Mouse (Mus musculus): Measurements from ENCODE around the gene Sox15. TPM values are rescaled to one million over a fixed set of nuclear protein-coding genes. Genes with fewer than 3 reads are reported as not detected.
A peak's percentile ranks its signal among the peaks of the same experiment; 100 is the strongest.

The Sox15 gene
- not detected in 2 replicates for polyA plus RNA-seq (2014; fragmentation: Nextera tagmentation; extraction: Ambion mirVana)

- 0 out of 2 replicates have a peak within 1 kb of the TSS, but pooled peaks have one; percentile 3 for H3K4me3 ChIP-seq (ENCODE audit: low read depth, low read length)
- no peak within 1 kb of the TSS for H3K9ac ChIP-seq (ENCODE audit: low read depth, low read length)
- WGBS = 37% methylated on average over 34 of the region's 34 CpGs
- peak within 1 kb of the TSS; percentile 51 for H3K27ac ChIP-seq (ENCODE audit: low read depth, low read length)
- peak within 1 kb of the TSS; percentile 28; the same call in 1 of the 2 replicates for H3K4me2 ChIP-seq
- peaks cover 46% of the 10 kb centered on the region for H3K36me3 ChIP-seq (ENCODE audit: control insufficient read depth, insufficient read depth, low read length)
- H3K9me3 ChIP-seq (ENCODE audit: control insufficient read depth, low read length) = no peaks in the 10 kb centered on the region
- peaks cover 26% of the 10 kb centered on the region for H3K4me1 ChIP-seq (replicated peaks; ENCODE audit: control insufficient read depth, insufficient read depth, low read length)
- ATAC-seq (replicated peaks; ENCODE audit: low FRiP score) (peak; percentile 67), DNase-seq (ENCODE audit: low spot score) (no peak)
- H3K27me3 ChIP-seq (replicated peaks; ENCODE audit: control insufficient read depth, insufficient read depth, low read length) = no peaks in the 10 kb centered on the region
These were observed at the start of gene Sox15 for GRCm38 (mm10) chr11:69655264-69656064. Gene Sox15 (plus strand): TSS chr11:69655314.

- Histone ChIP-seq H3K4me3 (ENCODE audit: low read depth, low read length) (peak within 1 kb of the TSS; percentile 82), H3K9ac (ENCODE audit: low read depth, low read length) (peak within 1 kb of the TSS; percentile 74), H3K4me1 (replicated peaks; ENCODE audit: control insufficient read depth, insufficient read depth, low read length) (peaks cover 64% of the 10 kb centered on the region), H3K9me3 (ENCODE audit: control insufficient read depth, low read length) (no peaks in the 10 kb centered on the region), H3K27me3 (replicated peaks; ENCODE audit: control insufficient read depth, insufficient read depth, low read length) (no peaks in the 10 kb centered on the region; the same call in 1 of the 2 replicates), H3K4me2 (peak within 1 kb of the TSS; percentile 99), H3K36me3 (ENCODE audit: control insufficient read depth, insufficient read depth, low read length) (peaks cover 3% of the 10 kb centered on the region; the same call in 1 of the 2 replicates), H3K27ac (ENCODE audit: low read depth, low read length) (peak within 1 kb of the TSS; percentile 85)
- WGBS = 2% methylated on average over 32 of the region's 32 CpGs
- DNase-seq (ENCODE audit: low spot score) (peak; percentile 84), ATAC-seq (replicated peaks; ENCODE audit: low FRiP score) (peak; percentile 92)
These were observed 49.2 kb upstream of the Sox15 start, which contains the start of gene Atp1b2 for GRCm38 (mm10) chr11:69605726-69606490. Gene Atp1b2 (minus strand): TSS chr11:69605942.

GRCm38 (mm10) chr11:69606491-69606795, 48.7 kb upstream of the Sox15 start:
- H3K27me3 ChIP-seq (replicated peaks; ENCODE audit: control insufficient read depth, insufficient read depth, low read length) = no peaks in the 10 kb centered on the region; the same call in 1 of the 2 replicates
- 49% methylated on average over 2 of the region's 2 CpGs for WGBS
- no peaks in the 10 kb centered on the region for H3K9me3 ChIP-seq (ENCODE audit: control insufficient read depth, low read length)
- H3K36me3 ChIP-seq (ENCODE audit: control insufficient read depth, insufficient read depth, low read length) = no peaks in the 10 kb centered on the region
- DNase-seq (ENCODE audit: low spot score) (no peak), ATAC-seq (replicated peaks; ENCODE audit: low FRiP score) (no peak)
- peak overlapping the region; percentile 69 for H3K9ac ChIP-seq (ENCODE audit: low read depth, low read length)
- peak overlapping the region; percentile 82 for H3K4me3 ChIP-seq (ENCODE audit: low read depth, low read length)
- H3K4me1 ChIP-seq (replicated peaks; ENCODE audit: control insufficient read depth, insufficient read depth, low read length) = peaks cover 59% of the 10 kb centered on the region
- peak overlapping the region; percentile 99 for H3K4me2 ChIP-seq
- peak overlapping the region; percentile 85 for H3K27ac ChIP-seq (ENCODE audit: low read depth, low read length)

- no peak overlapping the region for H3K4me2 ChIP-seq
- no peaks in the 10 kb centered on the region; the same call in 1 of the 2 replicates for H3K27me3 ChIP-seq (replicated peaks; ENCODE audit: control insufficient read depth, insufficient read depth, low read length)
- H3K4me3 ChIP-seq (ENCODE audit: low read depth, low read length) = no peak overlapping the region
- DNase-seq (ENCODE audit: low spot score) (no peak), ATAC-seq (replicated peaks; ENCODE audit: low FRiP score) (no peak)
- no peaks in the 10 kb centered on the region for H3K9me3 ChIP-seq (ENCODE audit: control insufficient read depth, low read length)
- peaks cover 55% of the 10 kb centered on the region for H3K4me1 ChIP-seq (replicated peaks; ENCODE audit: control insufficient read depth, insufficient read depth, low read length)
- WGBS = 74% methylated on average over 2 of the region's 2 CpGs
- no peak overlapping the region for H3K27ac ChIP-seq (ENCODE audit: low read depth, low read length)
- H3K9ac ChIP-seq (ENCODE audit: low read depth, low read length) = no peak overlapping the region
- no peaks in the 10 kb centered on the region for H3K36me3 ChIP-seq (ENCODE audit: control insufficient read depth, insufficient read depth, low read length)
These were observed 48.3 kb upstream of the Sox15 start for GRCm38 (mm10) chr11:69606832-69607231.

- Histone ChIP-seq H3K4me2 (no peak overlapping the region; the same call in 1 of the 2 replicates), H3K9ac (ENCODE audit: low read depth, low read length) (no peak overlapping the region), H3K36me3 (ENCODE audit: control insufficient read depth, insufficient read depth, low read length) (no peaks in the 10 kb centered on the region), H3K9me3 (ENCODE audit: control insufficient read depth, low read length) (no peaks in the 10 kb centered on the region), H3K27me3 (replicated peaks; ENCODE audit: control insufficient read depth, insufficient read depth, low read length) (no peaks in the 10 kb centered on the region; the same call in 1 of the 2 replicates), H3K27ac (ENCODE audit: low read depth, low read length) (peak overlapping the region; percentile 95), H3K4me1 (replicated peaks; ENCODE audit: control insufficient read depth, insufficient read depth, low read length) (peaks cover 49% of the 10 kb centered on the region), H3K4me3 (ENCODE audit: low read depth, low read length) (no peak overlapping the region)
- WGBS = 59% methylated on average over 3 of the region's 3 CpGs
- ATAC-seq (replicated peaks; ENCODE audit: low FRiP score) = peak; percentile 46
- DNase-seq (ENCODE audit: low spot score) = no peak
These were observed 46.6 kb upstream of the Sox15 start for GRCm38 (mm10) chr11:69608525-69608924.

GRCm38 (mm10) chr11:69609416-69609815, 45.7 kb upstream of the Sox15 start:
- ATAC-seq (replicated peaks; ENCODE audit: low FRiP score) (peak; percentile 51), DNase-seq (ENCODE audit: low spot score) (no peak)
- Histone ChIP-seq H3K27ac (ENCODE audit: low read depth, low read length) (peak overlapping the region; percentile 95), H3K36me3 (ENCODE audit: control insufficient read depth, insufficient read depth, low read length) (no peaks in the 10 kb centered on the region), H3K4me3 (ENCODE audit: low read depth, low read length) (no peak overlapping the region), H3K27me3 (replicated peaks; ENCODE audit: control insufficient read depth, insufficient read depth, low read length) (no peaks in the 10 kb centered on the region), H3K9me3 (ENCODE audit: control insufficient read depth, low read length) (no peaks in the 10 kb centered on the region), H3K4me1 (replicated peaks; ENCODE audit: control insufficient read depth, insufficient read depth, low read length) (peaks cover 43% of the 10 kb centered on the region), H3K9ac (ENCODE audit: low read depth, low read length) (peak overlapping the region; percentile 46), H3K4me2 (peak overlapping the region; percentile 49)
- 30% methylated on average over 7 of the region's 7 CpGs for WGBS

GRCm38 (mm10) chr11:69610899-69611298, 44.2 kb upstream of the Sox15 start:
- Histone ChIP-seq H3K27me3 (replicated peaks; ENCODE audit: control insufficient read depth, insufficient read depth, low read length) (no peaks in the 10 kb centered on the region), H3K9ac (ENCODE audit: low read depth, low read length) (no peak overlapping the region), H3K4me2 (no peak overlapping the region), H3K36me3 (ENCODE audit: control insufficient read depth, insufficient read depth, low read length) (no peaks in the 10 kb centered on the region), H3K27ac (ENCODE audit: low read depth, low read length) (no peak overlapping the region), H3K9me3 (ENCODE audit: control insufficient read depth, low read length) (no peaks in the 10 kb centered on the region), H3K4me3 (ENCODE audit: low read depth, low read length) (no peak overlapping the region), H3K4me1 (replicated peaks; ENCODE audit: control insufficient read depth, insufficient read depth, low read length) (peaks cover 38% of the 10 kb centered on the region)
- ATAC-seq (replicated peaks; ENCODE audit: low FRiP score) (no peak), DNase-seq (ENCODE audit: low spot score) (no peak)
- WGBS = 68% methylated on average over 4 of the region's 4 CpGs

- peaks cover 32% of the 10 kb centered on the region for H3K4me1 ChIP-seq (replicated peaks; ENCODE audit: control insufficient read depth, insufficient read depth, low read length)
- WGBS = 10% methylated on average over 19 of the region's 19 CpGs
- H3K4me2 ChIP-seq = peak overlapping the region; percentile 83
- H3K4me3 ChIP-seq (ENCODE audit: low read depth, low read length) = peak overlapping the region; percentile 43
- H3K9me3 ChIP-seq (ENCODE audit: control insufficient read depth, low read length) = no peaks in the 10 kb centered on the region
- H3K9ac ChIP-seq (ENCODE audit: low read depth, low read length) = peak overlapping the region; percentile 63
- peak; percentile 55; the same call in 1 of the 2 replicates for ATAC-seq (replicated peaks; ENCODE audit: low FRiP score)
- H3K36me3 ChIP-seq (ENCODE audit: control insufficient read depth, insufficient read depth, low read length) = no peaks in the 10 kb centered on the region
- no peaks in the 10 kb centered on the region for H3K27me3 ChIP-seq (replicated peaks; ENCODE audit: control insufficient read depth, insufficient read depth, low read length)
- DNase-seq (ENCODE audit: low spot score) = peak; percentile 77
- no peak overlapping the region for H3K27ac ChIP-seq (ENCODE audit: low read depth, low read length)
These were observed 41.4 kb upstream of the Sox15 start for GRCm38 (mm10) chr11:69613553-69614256.

Data from liver, embryonic 11.5 days (tissue).